Mouse (Mus musculus) gastrocnemius, postnatal 36 days (tissue): Measurements from ENCODE around the gene Wwox. TPM values are rescaled to one million over a fixed set of nuclear protein-coding genes. Genes with fewer than 3 reads are reported as not detected.

Experiments
- DNase-seq, 2 experiments: peaks; one replicate each; pipeline ENCODE4 v3.0.0; 2022
- intact Hi-C: fragments of 180-260 bp; cut with DNase I; formaldehyde crosslinking; loops from one replicate; pipeline ENCODE4 v1.15.1; 2025
- total RNA-seq, 2 experiments: library from RNA; stranded (reverse); gene quantifications; 2 replicates each; pipeline ENCODE4 v1.2.3; 2021

Gene Wwox
- total RNA-seq, 2 experiments from 2014 or later: 7.4 to 7.5 TPM

GRCm38 (mm10) chr8:114932071-114932630 is 492.7 kb downstream of the Wwox start:
- DNase-seq: no peak
- intact Hi-C loops: loop anchor here (2.0 to 5.0 kb wide), 2 partner anchors 39 to 480 kb away; no protein-coding TSS in a partner anchor

- no peak for DNase-seq
- intact Hi-C loops: loop anchor here (2.0 to 5.0 kb wide), 2 partner anchors 38 to 481 kb away; no protein-coding TSS in a partner anchor
Observed at GRCm38 (mm10) chr8:114933248-114933647, 493.8 kb downstream of the Wwox start.

- intact Hi-C loops: no loop called here
- no peak for DNase-seq
Observed at GRCm38 (mm10) chr8:114936887-114937286, 497.4 kb downstream of the Wwox start.

GRCm38 (mm10) chr8:114939338-114939737 is 499.9 kb downstream of the Wwox start:
- intact Hi-C loops: no loop called here
- no peak for DNase-seq

- DNase-seq: no peak
- intact Hi-C loops: no loop called here
Observed at GRCm38 (mm10) chr8:114941096-114941495, 501.6 kb downstream of the Wwox start.

GRCm38 (mm10) chr8:114941644-114942043 is 502.2 kb downstream of the Wwox start:
- intact Hi-C loops: no loop called here
- no peak for DNase-seq

- intact Hi-C loops: no loop called here
Observed at GRCm38 (mm10) chr8:114947921-114948320, 508.5 kb downstream of the Wwox start.

GRCm38 (mm10) chr8:114956377-114957168 is 517.1 kb downstream of the Wwox start:
- intact Hi-C loops: no loop called here
- no peak for DNase-seq

More at GRCm38 (mm10) chr8:114947921-114948320, 508.5 kb downstream of the Wwox start:
- no peak for DNase-seq

- DNase-seq: peak in 1 of 2 experiments; percentile 31
- intact Hi-C loops: no loop called here
Observed at GRCm38 (mm10) chr8:114958437-114959107, 519.1 kb downstream of the Wwox start.

GRCm38 (mm10) chr8:114959406-114959805 is 520.0 kb downstream of the Wwox start:
- intact Hi-C loops: no loop called here
- DNase-seq: no peak

GRCm38 (mm10) chr8:114962494-114962893 is 523.0 kb downstream of the Wwox start:
- DNase-seq: no peak
- intact Hi-C loops: no loop called here

GRCm38 (mm10) chr8:114963282-114963681 is 523.8 kb downstream of the Wwox start:
- DNase-seq: no peak
- intact Hi-C loops: no loop called here

- DNase-seq: no peak
- intact Hi-C loops: no loop called here
Observed at GRCm38 (mm10) chr8:114964206-114964605, 524.8 kb downstream of the Wwox start.

- DNase-seq: no peak
- intact Hi-C loops: no loop called here
Observed at GRCm38 (mm10) chr8:114968842-114969241, 529.4 kb downstream of the Wwox start.

- DNase-seq: peak; percentile 58 to 68
- intact Hi-C loops: loop anchor here (2.0 to 10.0 kb wide), 3 partner anchors 39 to 427 kb away; no protein-coding TSS in a partner anchor
Observed at GRCm38 (mm10) chr8:114971378-114971777, 531.9 kb downstream of the Wwox start.

- intact Hi-C loops: loop anchor here (10.0 kb wide), 1 partner anchor 428 kb away; no protein-coding TSS in a partner anchor
- no peak for DNase-seq
Observed at GRCm38 (mm10) chr8:114973002-114973461, 533.6 kb downstream of the Wwox start.

GRCm38 (mm10) chr8:114974336-114974950 is 535.0 kb downstream of the Wwox start:
- no peak for DNase-seq
- intact Hi-C loops: loop anchor here (10.0 kb wide), 1 partner anchor 430 kb away; no protein-coding TSS in a partner anchor

- peak in 1 of 2 experiments; percentile 38 for DNase-seq
- intact Hi-C loops: loop anchor here (5.0 to 10.0 kb wide), 3 partner anchors 433 to 730 kb away; partner anchors contain the start of gene Maf
Observed at GRCm38 (mm10) chr8:114977746-114978145, 538.3 kb downstream of the Wwox start.

- DNase-seq: no peak
- intact Hi-C loops: loop anchor here (5.0 to 10.0 kb wide), 3 partner anchors 434 to 729 kb away; partner anchors contain the start of gene Maf
Observed at GRCm38 (mm10) chr8:114978206-114978960, 538.9 kb downstream of the Wwox start.
